In genomic region chr1:128440386-128441128, GRCm38 (mm10) we compare ENCODE assay signal across 15 mouse cellular contexts. TPM values are rescaled to one million over a fixed set of nuclear protein-coding genes. Genes with fewer than 3 reads are reported as not detected.
DNase-seq lines count a peak whose midpoint lies in the region; ATAC-seq and TF ChIP-seq lines count a peak whose summit lies in the region.
"Had no signal": no experiment of that assay in that cellular context is flagged by ENCODE, and none has a peak within 500 bp of the region (broad histone marks: within the 10 kb centered on the region; RNA-seq: fewer than 3 reads in every experiment).

No protein-coding gene starts in this region.

- WGBS in forebrain, embryonic 10.5 days: 33% methylated on average over 16 of the region's 16 CpGs
- 18% methylated on average over 16 of the region's 16 CpGs for WGBS in forebrain, embryonic 16.5 days
- 55% methylated on average over 16 of the region's 16 CpGs for WGBS in kidney, adult 2 months

- H3K27me3 ChIP-seq in forebrain, embryonic 10.5 days (ENCODE audit: poor library complexity, severe bottlenecking): peaks cover 19% of the 10 kb centered on the region
- no peaks in the 10 kb centered on the region for H3K27me3 ChIP-seq in forebrain, embryonic 16.5 days (replicated peaks; ENCODE audit: control insufficient read depth, insufficient read depth, low read length)
- no peaks in the 10 kb centered on the region for H3K27me3 ChIP-seq in kidney, adult 2 months (replicated peaks; ENCODE audit: control insufficient read depth, insufficient read depth, low read length)
- no peaks in the 10 kb centered on the region for H3K27me3 ChIP-seq in testis, adult 2 months (ENCODE audit: control insufficient read depth, insufficient read depth, low read length)
- H3K27me3 ChIP-seq: embryonic facial prominence, embryonic 15.5 days had no signal

- H3K4me2 ChIP-seq in forebrain, embryonic 16.5 days (ENCODE audit: low read length): no peak overlapping the region
- H3K4me2 ChIP-seq: embryonic facial prominence, embryonic 15.5 days; hindbrain, embryonic 14.5 days; limb, embryonic 12.5 days had no signal

- no peak for DNase-seq in forebrain, embryonic 10.5 days (ENCODE audit: extremely low spot score, low spot score)
- DNase-seq in kidney, adult 2 months: peak; percentile 37
- DNase-seq in kidney, adult 9 months: no peak
- no peak for DNase-seq in testis, postnatal 14 days (ENCODE audit: low spot score)
- no peak for DNase-seq in spleen, adult 18-20 months
- DNase-seq: cerebellum, adult 9-11 months; gastrocnemius, postnatal 10 days; lung, postnatal 14 days had no signal

- no peak for ATAC-seq in forebrain, embryonic 16.5 days
- no peak for ATAC-seq in megakaryocyte-erythroid progenitor cell, adult 5-6 weeks (replicated peaks; ENCODE audit: low FRiP score, low TSS enrichment, poor library complexity, severe bottlenecking)

- H3K27ac ChIP-seq in forebrain, embryonic 10.5 days: peak overlapping the region; percentile 54
- H3K27ac ChIP-seq in forebrain, embryonic 16.5 days (ENCODE audit: low read length): no peak overlapping the region
- H3K27ac ChIP-seq in kidney, adult 2 months (ENCODE audit: insufficient read depth, low read depth, low read length): no peak overlapping the region
- H3K27ac ChIP-seq in testis, adult 2 months (ENCODE audit: control insufficient read depth, insufficient read depth, low read depth, low read length): peak overlapping the region; percentile 81
- H3K27ac ChIP-seq: embryonic facial prominence, embryonic 15.5 days; hindbrain, embryonic 14.5 days; kidney, postnatal 0 days; limb, embryonic 12.5 days had no signal

- TF ChIP-seq CTCF in kidney, adult 2 months (conservative IDR thresholded peaks at IDR 0.05; ENCODE audit: insufficient read depth, insufficient read length, low read depth, low read length): no peak
- TF ChIP-seq CTCF in testis, adult 2 months (IDR thresholded peaks at IDR 0.05; ENCODE audit: control insufficient read depth, insufficient read depth, insufficient replicate concordance, low read depth, low read length): no peak

- TF ChIP-seq POLR2A in kidney, adult 2 months (IDR thresholded peaks at IDR 0.05; ENCODE audit: low read depth, low read length): no peak
- TF ChIP-seq POLR2A in testis, adult 2 months (IDR thresholded peaks at IDR 0.05; ENCODE audit: control insufficient read depth, low read depth, low read length): no peak

- H3K36me3 ChIP-seq in forebrain, embryonic 10.5 days (replicated peaks): no peaks in the 10 kb centered on the region
- H3K36me3 ChIP-seq in forebrain, embryonic 16.5 days (ENCODE audit: control insufficient read depth, insufficient read depth): no peaks in the 10 kb centered on the region
- H3K36me3 ChIP-seq in kidney, adult 2 months (ENCODE audit: control insufficient read depth, insufficient read depth, low read length): no peaks in the 10 kb centered on the region
- H3K36me3 ChIP-seq in testis, adult 2 months (ENCODE audit: control insufficient read depth, insufficient read depth, low read length): no peaks in the 10 kb centered on the region
- H3K36me3 ChIP-seq: embryonic facial prominence, embryonic 15.5 days; limb, embryonic 12.5 days had no signal

- H3K4me3 ChIP-seq in forebrain, embryonic 10.5 days: no peak overlapping the region
- H3K4me3 ChIP-seq in forebrain, embryonic 16.5 days (replicated peaks; ENCODE audit: low read length): no peak overlapping the region
- H3K4me3 ChIP-seq in kidney, adult 2 months (ENCODE audit: insufficient read depth, low read depth, low read length): no peak overlapping the region
- no peak overlapping the region for H3K4me3 ChIP-seq in testis, adult 2 months (ENCODE audit: control insufficient read depth, low read depth, low read length)
- H3K4me3 ChIP-seq: embryonic facial prominence, embryonic 15.5 days; limb, embryonic 12.5 days had no signal

- no peak overlapping the region for H3K9ac ChIP-seq in forebrain, embryonic 16.5 days (replicated peaks; ENCODE audit: low read depth, low read length)
- H3K9ac ChIP-seq: embryonic facial prominence, embryonic 15.5 days; hindbrain, embryonic 14.5 days; limb, embryonic 12.5 days had no signal

- no peaks in the 10 kb centered on the region for H3K9me3 ChIP-seq in forebrain, embryonic 10.5 days
- no peaks in the 10 kb centered on the region for H3K9me3 ChIP-seq in forebrain, embryonic 16.5 days (ENCODE audit: control insufficient read depth, low read length)
- H3K9me3 ChIP-seq: embryonic facial prominence, embryonic 15.5 days; limb, embryonic 12.5 days had no signal

- H3K4me1 ChIP-seq in forebrain, embryonic 10.5 days: peaks cover 19% of the 10 kb centered on the region
- 0 out of 2 replicates have a peak, but pooled peaks cover 3% of the 10 kb centered on the region for H3K4me1 ChIP-seq in forebrain, embryonic 16.5 days (replicated peaks; ENCODE audit: control insufficient read depth, insufficient read depth, low read length)
- no peaks in the 10 kb centered on the region for H3K4me1 ChIP-seq in kidney, adult 2 months (ENCODE audit: control insufficient read depth, insufficient read depth, low read length)
- peaks cover 11% of the 10 kb centered on the region for H3K4me1 ChIP-seq in testis, adult 2 months (ENCODE audit: control insufficient read depth, insufficient read depth, low read length)

RNA-seq across cellular contexts. Expression of gene Dars, which starts 23.4 kb away (rescaled TPM):
- 186 and 191 TPM in 2 replicates for polyA plus RNA-seq in forebrain, embryonic 10.5 days (2016; fragmentation: Nextera tagmentation; extraction: Ambion mirVana)
- 136 and 159 TPM in 2 replicates for polyA plus RNA-seq in forebrain, embryonic 16.5 days (2015; fragmentation: Nextera tagmentation; extraction: Ambion mirVana)
- 16.7 and 21.9 TPM in 2 replicates for polyA plus RNA-seq in kidney, adult 2 months (2012; rRNA removed)
- 20.5 and 23.8 TPM in 2 replicates for polyA plus RNA-seq in testis, adult 2 months (2012; rRNA removed)
- 152 and 159 TPM in 2 replicates for total RNA-seq in megakaryocyte-erythroid progenitor cell, adult 5-6 weeks (2014; fragmentation: Nextera tagmentation)
- 306 and 352 TPM in 2 replicates for total RNA-seq in megakaryocyte-erythroid progenitor cell, adult 5-6 weeks (2017)

Comparison
In these comparisons a context has a peak if more than half of its experiments do, and no peak if none do; other contexts are left out.
1. H3K27ac ChIP-seq: peak in forebrain, embryonic 10.5 days (single experiment) and testis, adult 2 months (single experiment); none in forebrain, embryonic 16.5 days (single experiment) and kidney, adult 2 months (single experiment).